Mouse (Mus musculus) embryonic facial prominence, embryonic 10.5 days (tissue): ENCODE data around the gene Dot1l. TPM values are rescaled to one million over a fixed set of nuclear protein-coding genes. Genes with fewer than 3 reads are reported as not detected.
A peak's percentile ranks its signal among the peaks of the same experiment; 100 is the strongest.

Experiments
- DNase-seq: peaks from one replicate; pipeline ENCODE4 v3.0.0-alpha.2; 2017; ENCODE audit warnings: low spot score
- H3K27ac ChIP-seq: fragments of 300-500 bp; sonication (generic); replicated peaks from 2 replicates; pipeline ENCODE4 v1.5.1; 2016; ENCODE audit warnings: mild to moderate bottlenecking
- H3K27me3 ChIP-seq: fragments of 300-500 bp; sonication (generic); replicated peaks from 2 replicates; pipeline ENCODE4 v1.6.1; 2016; ENCODE audit warnings: low read depth, mild to moderate bottlenecking; ENCODE audit not compliant: poor library complexity, severe bottlenecking
- H3K36me3 ChIP-seq: fragments of 300-500 bp; sonication (generic); replicated peaks from 2 replicates; pipeline ENCODE4 v1.6.1; 2016; ENCODE audit warnings: mild to moderate bottlenecking, moderate library complexity
- H3K4me1 ChIP-seq: fragments of 300-500 bp; sonication (generic); 2 replicates; pipeline ENCODE4 v1.6.1; 2016
- H3K4me3 ChIP-seq: fragments of 300-500 bp; sonication (generic); 2 replicates; pipeline ENCODE4 v1.5.1; 2016; ENCODE audit warnings: mild to moderate bottlenecking, moderate library complexity
- H3K9me3 ChIP-seq: fragments of 300-500 bp; sonication (generic); 2 replicates; pipeline ENCODE4 v1.6.1; 2016; ENCODE audit warnings: mild to moderate bottlenecking
- WGBS: fragments of 180-500 bp; shearing (Covaris S2); methylation state at CpG from one replicate; pipeline ENCODE4 v1.1.7; 2016; 5-methylcytosine and 5-hydroxymethylcytosine counted together
- microRNA counts: library from miRNA; unstranded; fragments of <30 nt; microRNA quantifications from one replicate; lab custom pipeline; 2017
- microRNA-seq: library from miRNA; unstranded; fragments of <30 nt; microRNA quantifications from one replicate; pipeline ENCODE4, GENCODE M21; 2017
- polyA plus RNA-seq: library from polyadenylated mRNA; unstranded; fragments of >200 nt; fragmentation: Nextera tagmentation; extraction: Ambion mirVana; gene quantifications from 2 replicates; pipeline ENCODE4 v1.2.1, GENCODE M21; 2016

Dot1l gene
- polyA plus RNA-seq, 1 experiment from 2014 or later = 23.5 TPM

GRCm38 (mm10) chr10:80836949-80837379 lies 82.0 kb downstream of the Dot1l start:
- peaks cover 61% of the 10 kb centered on the region for H3K4me1 ChIP-seq
- no peak overlapping the region for H3K27ac ChIP-seq
- H3K36me3 ChIP-seq = 0 out of 2 replicates have a peak, but pooled peaks cover 10% of the 10 kb centered on the region
- DNase-seq = no peak
- H3K4me3 ChIP-seq = peak overlapping the region; percentile 6; the same call in 1 of the 2 replicates
- peaks cover 20% of the 10 kb centered on the region for H3K9me3 ChIP-seq
- WGBS = 49% methylated on average over 7 of the region's 7 CpGs
- peaks cover 80% of the 10 kb centered on the region for H3K27me3 ChIP-seq

- Histone ChIP-seq H3K9me3 (peaks cover 20% of the 10 kb centered on the region), H3K36me3 (0 out of 2 replicates have a peak, but pooled peaks cover 10% of the 10 kb centered on the region), H3K4me1 (peaks cover 54% of the 10 kb centered on the region), H3K4me3 (0 out of 2 replicates have a peak overlapping the region, but pooled peaks have one; percentile 14), H3K27me3 (peaks cover 82% of the 10 kb centered on the region), H3K27ac (no peak overlapping the region)
- DNase-seq = no peak
- 10% methylated on average over 2 of the region's 2 CpGs for WGBS
Measured at GRCm38 (mm10) chr10:80837827-80838226, 82.8 kb downstream of the Dot1l start.

GRCm38 (mm10) chr10:80838346-80838912 lies 83.4 kb downstream of the Dot1l start:
- 0 out of 2 replicates have a peak overlapping the region, but pooled peaks have one; percentile 14 for H3K4me3 ChIP-seq
- H3K27me3 ChIP-seq = peaks cover 82% of the 10 kb centered on the region
- H3K36me3 ChIP-seq = 0 out of 2 replicates have a peak, but pooled peaks cover 10% of the 10 kb centered on the region
- peaks cover 20% of the 10 kb centered on the region for H3K9me3 ChIP-seq
- WGBS = 58% methylated on average over 2 of the region's 2 CpGs
- no peak for DNase-seq
- peaks cover 52% of the 10 kb centered on the region for H3K4me1 ChIP-seq
- no peak overlapping the region for H3K27ac ChIP-seq

GRCm38 (mm10) chr10:80839848-80840247 lies 84.8 kb downstream of the Dot1l start:
- 70% methylated on average over 6 of the region's 6 CpGs for WGBS
- H3K4me1 ChIP-seq = peaks cover 55% of the 10 kb centered on the region

GRCm38 (mm10) chr10:80841685-80842084 lies 86.7 kb downstream of the Dot1l start:
- no peak for DNase-seq
- H3K4me3 ChIP-seq = no peak overlapping the region
- H3K27ac ChIP-seq = no peak overlapping the region
- H3K27me3 ChIP-seq = peaks cover 80% of the 10 kb centered on the region
- WGBS = 73% methylated on average over 2 of the region's 2 CpGs
- H3K36me3 ChIP-seq = no peaks in the 10 kb centered on the region
- H3K4me1 ChIP-seq = peaks cover 41% of the 10 kb centered on the region
- no peaks in the 10 kb centered on the region for H3K9me3 ChIP-seq

More at GRCm38 (mm10) chr10:80839848-80840247, 84.8 kb downstream of the Dot1l start:
- H3K9me3 ChIP-seq = peaks cover 11% of the 10 kb centered on the region
- no peak overlapping the region for H3K27ac ChIP-seq
- 0 out of 2 replicates have a peak, but pooled peaks cover 3% of the 10 kb centered on the region for H3K36me3 ChIP-seq
- no peak overlapping the region for H3K4me3 ChIP-seq
- peaks cover 82% of the 10 kb centered on the region for H3K27me3 ChIP-seq
- DNase-seq = no peak

- H3K9me3 ChIP-seq = no peaks in the 10 kb centered on the region
- peaks cover 74% of the 10 kb centered on the region for H3K27me3 ChIP-seq
- no peak overlapping the region for H3K27ac ChIP-seq
- no peaks in the 10 kb centered on the region for H3K36me3 ChIP-seq
- no peak for DNase-seq
- peaks cover 35% of the 10 kb centered on the region for H3K4me1 ChIP-seq
- H3K4me3 ChIP-seq = no peak overlapping the region
- WGBS = 82% methylated on average over 15 of the region's 15 CpGs
Measured at GRCm38 (mm10) chr10:80842334-80842733, 87.3 kb downstream of the Dot1l start.

GRCm38 (mm10) chr10:80843087-80843930 lies 88.3 kb downstream of the Dot1l start:
- H3K4me3 ChIP-seq = peak overlapping the region; percentile 65
- H3K27me3 ChIP-seq = peaks cover 65% of the 10 kb centered on the region
- peak overlapping the region; percentile 65 for H3K27ac ChIP-seq
- 9% methylated on average over 32 of the region's 32 CpGs for WGBS
- H3K4me1 ChIP-seq = peaks cover 28% of the 10 kb centered on the region
- no peaks in the 10 kb centered on the region for H3K9me3 ChIP-seq
- peak; percentile 24 for DNase-seq
- H3K36me3 ChIP-seq = no peaks in the 10 kb centered on the region

GRCm38 (mm10) chr10:80843931-80844547 lies 89.0 kb downstream of the Dot1l start, which contains the start of gene Lingo3:
Gene Lingo3, minus strand, starts transcription at chr10:80844039.
- Histone ChIP-seq H3K4me1 (peaks cover 35% of the 10 kb centered on the region), H3K36me3 (no peaks in the 10 kb centered on the region), H3K4me3 (peak within 1 kb of the TSS; percentile 65), H3K27ac (peak within 1 kb of the TSS; percentile 65), H3K9me3 (no peaks in the 10 kb centered on the region), H3K27me3 (peaks cover 63% of the 10 kb centered on the region)
- peak; percentile 56 for DNase-seq
- 5% methylated on average over 51 of the region's 51 CpGs for WGBS

MicroRNAs encoded within 50 kb of the gene (microRNA counts, 519-probe panel; counts per million panel counts)
- 188 counts per million, percentile 57 among the panel's probes with 10 or more counts for microRNA mmu-miR-1982 (lab: Ali Mortazavi, UCI)

Small RNA genes lying within 50 kb of the gene (microRNA-seq; reads per million reads assigned to microRNA genes)
- 2.1 reads per million for gene Mir1982

Other genes starting within 250 kb of the Dot1l start
- gene Atp8b3, start 216.1 kb upstream of the Dot1l start, polyA plus RNA-seq = 0.51 and 0.75 TPM in 2 replicates
- 34.7 and 35.0 TPM in 2 replicates for gene Rexo1, start 193.6 kb upstream of the Dot1l start, polyA plus RNA-seq
- gene Klf16, start 177.9 kb upstream of the Dot1l start, polyA plus RNA-seq = 8.5 TPM in 2 replicates
- 79.8 and 84.9 TPM in 2 replicates for gene Abhd17a, start 164.9 kb upstream of the Dot1l start, polyA plus RNA-seq
- 84.8 and 88.2 TPM in 2 replicates for gene Scamp4, start 152.3 kb upstream of the Dot1l start, polyA plus RNA-seq
- gene Adat3, start 152.3 kb upstream of the Dot1l start, polyA plus RNA-seq = 10.9 and 14.1 TPM in 2 replicates
- gene Gm49322, start 149.2 kb upstream of the Dot1l start, polyA plus RNA-seq = 5.7 and 6.4 TPM in 2 replicates
- 198 TPM in 2 replicates for gene Csnk1g2, start 132.4 kb upstream of the Dot1l start, polyA plus RNA-seq
- gene Btbd2, start 98.1 kb upstream of the Dot1l start, polyA plus RNA-seq = 83.2 and 84.8 TPM in 2 replicates
- gene Mknk2, start 77.1 kb upstream of the Dot1l start, polyA plus RNA-seq = 118 and 119 TPM in 2 replicates
- 54.4 and 54.7 TPM in 2 replicates for gene Mob3a, start 53.2 kb upstream of the Dot1l start, polyA plus RNA-seq
- 10.5 and 10.8 TPM in 2 replicates for gene Izumo4, start 53.0 kb upstream of the Dot1l start, polyA plus RNA-seq
- gene Ap3d1, start 12.9 kb upstream of the Dot1l start, polyA plus RNA-seq = 60.5 and 61.5 TPM in 2 replicates
- 114 and 127 TPM in 2 replicates for gene Sf3a2, start 43.0 kb downstream of the Dot1l start, polyA plus RNA-seq
- gene Plekhj1, start 43.4 kb downstream of the Dot1l start, polyA plus RNA-seq = 181 and 184 TPM in 2 replicates
- 0.11 and 0.17 TPM in 2 replicates for gene Amh, start 50.0 kb downstream of the Dot1l start, polyA plus RNA-seq
- gene Jsrp1, start 58.3 kb downstream of the Dot1l start, polyA plus RNA-seq = 0.26 and 0.52 TPM in 2 replicates
- gene Oaz1, start 71.5 kb downstream of the Dot1l start, polyA plus RNA-seq = 2,205 and 2,316 TPM in 2 replicates
- 1.3 and 1.6 TPM in 2 replicates for gene Lingo3, start 88.8 kb downstream of the Dot1l start, polyA plus RNA-seq
- 364 TPM in 2 replicates for gene Lsm7, start 100.0 kb downstream of the Dot1l start, polyA plus RNA-seq
- 45.2 and 45.3 TPM in 2 replicates for gene Sppl2b, start 100.1 kb downstream of the Dot1l start, polyA plus RNA-seq
- gene Tmprss9, start 116.6 kb downstream of the Dot1l start, polyA plus RNA-seq = 0.06 and 0.10 TPM in 2 replicates
- gene Timm13, start 145.8 kb downstream of the Dot1l start, polyA plus RNA-seq = 349 and 359 TPM in 2 replicates
- 82.7 and 83.1 TPM in 2 replicates for gene Lmnb2, start 163.0 kb downstream of the Dot1l start, polyA plus RNA-seq
- gene Gadd45b, start 174.9 kb downstream of the Dot1l start, polyA plus RNA-seq = 6.5 and 6.8 TPM in 2 replicates